Mouse (Mus musculus): Measurements from ENCODE around the gene Vps72. TPM values are rescaled to one million over a fixed set of nuclear protein-coding genes. Genes with fewer than 3 reads are reported as not detected.
"Not testable (repeated sequence)": the region's sequence is repeated elsewhere in the genome, so short reads cannot be mapped to it uniquely, and the experiment has no call there.

Vps72 gene
- 288 and 295 TPM in 2 replicates for polyA plus RNA-seq (2016; fragmentation: Nextera tagmentation; extraction: Ambion mirVana)

GRCm38 (mm10) chr3:95110911-95111726, at the start of gene Vps72:
Gene Vps72 (plus strand): TSS chr3:95111022.
- Histone ChIP-seq H3K36me3 (replicated peaks) (peaks cover 24% of the 10 kb centered on the region), H3K9me3 (no peaks in the 10 kb centered on the region), H3K4me3 (peak within 1 kb of the TSS; percentile 89), H3K27ac (replicated peaks) (peak within 1 kb of the TSS; percentile 98), H3K4me1 (peaks cover 12% of the 10 kb centered on the region), H3K27me3 (replicated peaks; ENCODE audit: low read depth, poor library complexity, severe bottlenecking) (no peaks in the 10 kb centered on the region)
- 1% methylated on average over 54 of the region's 54 CpGs for WGBS
- peak; percentile 93 for DNase-seq (ENCODE audit: low spot score)

- peaks cover 99% of the 10 kb centered on the region for H3K36me3 ChIP-seq (replicated peaks)
- DNase-seq (ENCODE audit: low spot score) = no peak
- H3K27me3 ChIP-seq (replicated peaks; ENCODE audit: low read depth, poor library complexity, severe bottlenecking) = no peaks in the 10 kb centered on the region
- H3K27ac ChIP-seq (replicated peaks) = no peak overlapping the region
- H3K4me1 ChIP-seq = 0 out of 2 replicates have a peak, but pooled peaks cover 2% of the 10 kb centered on the region
- H3K9me3 ChIP-seq = no peaks in the 10 kb centered on the region
- no peak overlapping the region for H3K4me3 ChIP-seq
- 90% methylated on average over 4 of the region's 4 CpGs for WGBS
Observed at GRCm38 (mm10) chr3:95063741-95064140, 47.1 kb upstream of the Vps72 start.

GRCm38 (mm10) chr3:95065553-95065952, 45.3 kb upstream of the Vps72 start:
- Histone ChIP-seq H3K4me3 (no peak overlapping the region), H3K4me1 (no peaks in the 10 kb centered on the region), H3K27ac (replicated peaks) (no peak overlapping the region), H3K9me3 (no peaks in the 10 kb centered on the region), H3K27me3 (replicated peaks; ENCODE audit: low read depth, poor library complexity, severe bottlenecking) (no peaks in the 10 kb centered on the region), H3K36me3 (replicated peaks) (peaks cover 99% of the 10 kb centered on the region)
- no peak for DNase-seq (ENCODE audit: low spot score)
- WGBS = 95% methylated on average over 1 of the region's 1 CpGs

GRCm38 (mm10) chr3:95066095-95066494, 44.7 kb upstream of the Vps72 start:
- no peaks in the 10 kb centered on the region for H3K9me3 ChIP-seq
- no peak overlapping the region for H3K4me3 ChIP-seq
- H3K27ac ChIP-seq (replicated peaks) = no peak overlapping the region
- peaks cover 99% of the 10 kb centered on the region for H3K36me3 ChIP-seq (replicated peaks)
- H3K4me1 ChIP-seq = no peaks in the 10 kb centered on the region
- 92% methylated on average over 6 of the region's 6 CpGs for WGBS
- no peaks in the 10 kb centered on the region for H3K27me3 ChIP-seq (replicated peaks; ENCODE audit: low read depth, poor library complexity, severe bottlenecking)
- no peak for DNase-seq (ENCODE audit: low spot score)

- Histone ChIP-seq H3K27ac (replicated peaks) (no peak overlapping the region), H3K4me3 (no peak overlapping the region), H3K9me3 (no peaks in the 10 kb centered on the region), H3K36me3 (replicated peaks) (peaks cover 99% of the 10 kb centered on the region), H3K27me3 (replicated peaks; ENCODE audit: low read depth, poor library complexity, severe bottlenecking) (no peaks in the 10 kb centered on the region), H3K4me1 (no peaks in the 10 kb centered on the region)
- no peak for DNase-seq (ENCODE audit: low spot score)
- WGBS = 92% methylated on average over 11 of the region's 11 CpGs
Observed at GRCm38 (mm10) chr3:95066570-95066969, 44.3 kb upstream of the Vps72 start.

- H3K27ac ChIP-seq (replicated peaks) = no peak overlapping the region
- H3K36me3 ChIP-seq (replicated peaks) = peaks cover 98% of the 10 kb centered on the region
- DNase-seq (ENCODE audit: low spot score) = no peak
- H3K4me3 ChIP-seq = no peak overlapping the region
- H3K27me3 ChIP-seq (replicated peaks; ENCODE audit: low read depth, poor library complexity, severe bottlenecking) = no peaks in the 10 kb centered on the region
- H3K4me1 ChIP-seq = no peaks in the 10 kb centered on the region
- WGBS = 92% methylated on average over 2 of the region's 2 CpGs
- no peaks in the 10 kb centered on the region for H3K9me3 ChIP-seq
Observed at GRCm38 (mm10) chr3:95071606-95072005, 39.2 kb upstream of the Vps72 start.

GRCm38 (mm10) chr3:95088071-95088470, 22.8 kb upstream of the Vps72 start:
- peaks cover 30% of the 10 kb centered on the region for H3K36me3 ChIP-seq (replicated peaks)
- H3K4me3 ChIP-seq = no peak overlapping the region
- no peaks in the 10 kb centered on the region for H3K4me1 ChIP-seq
- no peaks in the 10 kb centered on the region for H3K27me3 ChIP-seq (replicated peaks; ENCODE audit: low read depth, poor library complexity, severe bottlenecking)
- 98% methylated on average over 1 of the region's 1 CpGs for WGBS
- H3K27ac ChIP-seq (replicated peaks) = no peak overlapping the region
- no peak for DNase-seq (ENCODE audit: low spot score)
- no peaks in the 10 kb centered on the region for H3K9me3 ChIP-seq

- Histone ChIP-seq H3K4me1 (peaks cover 12% of the 10 kb centered on the region), H3K27ac (replicated peaks) (no peak overlapping the region), H3K4me3 (no peak overlapping the region), H3K36me3 (replicated peaks) (peaks cover 60% of the 10 kb centered on the region), H3K27me3 (replicated peaks; ENCODE audit: low read depth, poor library complexity, severe bottlenecking) (no peaks in the 10 kb centered on the region), H3K9me3 (no peaks in the 10 kb centered on the region)
- no peak for DNase-seq (ENCODE audit: low spot score)
- 45% methylated on average over 2 of the region's 2 CpGs for WGBS
Observed at GRCm38 (mm10) chr3:95100854-95101253, 10.0 kb upstream of the Vps72 start.

- 77% methylated on average over 4 of the region's 4 CpGs for WGBS
- no peak overlapping the region for H3K27ac ChIP-seq (replicated peaks)
Observed at GRCm38 (mm10) chr3:95105121-95105520, 5.7 kb upstream of the Vps72 start.

GRCm38 (mm10) chr3:95105586-95106337, 5.1 kb upstream of the Vps72 start:
- no peak for DNase-seq (ENCODE audit: low spot score)
- peaks cover 28% of the 10 kb centered on the region for H3K36me3 ChIP-seq (replicated peaks)
- H3K27me3 ChIP-seq (replicated peaks; ENCODE audit: low read depth, poor library complexity, severe bottlenecking) = no peaks in the 10 kb centered on the region
- H3K27ac ChIP-seq (replicated peaks) = peak overlapping the region; percentile 89
- peaks cover 14% of the 10 kb centered on the region for H3K4me1 ChIP-seq
- under 1% methylated on average over 16 of the region's 16 CpGs for WGBS
- no peaks in the 10 kb centered on the region for H3K9me3 ChIP-seq
- peak overlapping the region; percentile 91 for H3K4me3 ChIP-seq

More at GRCm38 (mm10) chr3:95105121-95105520, 5.7 kb upstream of the Vps72 start:
- peaks cover 30% of the 10 kb centered on the region for H3K36me3 ChIP-seq (replicated peaks)
- H3K9me3 ChIP-seq = no peaks in the 10 kb centered on the region
- DNase-seq (ENCODE audit: low spot score) = no peak
- no peaks in the 10 kb centered on the region for H3K27me3 ChIP-seq (replicated peaks; ENCODE audit: low read depth, poor library complexity, severe bottlenecking)
- peaks cover 14% of the 10 kb centered on the region for H3K4me1 ChIP-seq
- peak overlapping the region; percentile 91 for H3K4me3 ChIP-seq

- H3K4me3 ChIP-seq = peak within 1 kb of the TSS; percentile 91
- H3K27ac ChIP-seq (replicated peaks) = peak within 1 kb of the TSS; percentile 89
- WGBS = under 1% methylated on average over 51 of the region's 51 CpGs
- no peaks in the 10 kb centered on the region for H3K9me3 ChIP-seq
- DNase-seq (ENCODE audit: low spot score) = peak; percentile 98
- no peaks in the 10 kb centered on the region for H3K27me3 ChIP-seq (replicated peaks; ENCODE audit: low read depth, poor library complexity, severe bottlenecking)
- H3K36me3 ChIP-seq (replicated peaks) = peaks cover 20% of the 10 kb centered on the region
- peaks cover 14% of the 10 kb centered on the region for H3K4me1 ChIP-seq
Observed at GRCm38 (mm10) chr3:95106338-95107117, 4.3 kb upstream of the Vps72 start, which contains the start of gene Pip5k1a. Gene Pip5k1a (minus strand): TSS chr3:95106930.

GRCm38 (mm10) chr3:95107308-95107707, 3.5 kb upstream of the Vps72 start:
- peak overlapping the region; percentile 91 for H3K4me3 ChIP-seq
- not testable (repeated sequence) for DNase-seq (ENCODE audit: low spot score)

More at GRCm38 (mm10) chr3:95107308-95107707, 3.5 kb upstream of the Vps72 start:
- not testable (repeated sequence) for H3K27me3 ChIP-seq (replicated peaks; ENCODE audit: low read depth, poor library complexity, severe bottlenecking); H3K9me3 ChIP-seq
- H3K27ac ChIP-seq (replicated peaks) = peak overlapping the region; percentile 89; the same call in 1 of the 2 replicates
- H3K4me1 ChIP-seq = peaks cover 20% of the 10 kb centered on the region
- H3K36me3 ChIP-seq (replicated peaks) = peaks cover 14% of the 10 kb centered on the region

All from embryonic facial prominence, embryonic 10.5 days (tissue).